Mouse (Mus musculus) ES-Bruce4 (cell line): ENCODE measurements around the gene Gm14569. TPM values are rescaled to one million over a fixed set of nuclear protein-coding genes. Genes with fewer than 3 reads are reported as not detected.

Source experiments
- H3K27ac ChIP-seq: 2 replicates; pipeline ENCODE4 v1.5.1; 2012; ENCODE audit warnings: low read length, inconsistent platforms; ENCODE audit not compliant: insufficient read depth
- H3K27me3 ChIP-seq: 2 replicates; pipeline ENCODE4 v1.6.1; 2012; ENCODE audit warnings: mild to moderate bottlenecking, low read length, inconsistent platforms; ENCODE audit not compliant: control insufficient read depth, poor library complexity, insufficient read depth, severe bottlenecking
- H3K36me3 ChIP-seq: 2 replicates; pipeline ENCODE4 v1.6.1; 2012; ENCODE audit warnings: inconsistent platforms, mild to moderate bottlenecking, low read length, moderate library complexity; ENCODE audit not compliant: control insufficient read depth, poor library complexity, insufficient read depth, severe bottlenecking
- H3K4me1 ChIP-seq: one replicate; pipeline ENCODE4 v1.8.1; 2011; ENCODE audit warnings: low read length; ENCODE audit not compliant: control insufficient read depth, insufficient read depth
- H3K4me3 ChIP-seq: 2 replicates; pipeline ENCODE4 v1.5.1; 2011; ENCODE audit warnings: low read depth, mild to moderate bottlenecking, low read length
- H3K9ac ChIP-seq: 2 replicates; pipeline ENCODE4 v1.6.1; 2012; ENCODE audit warnings: low read depth, mild to moderate bottlenecking, inconsistent platforms; ENCODE audit not compliant: poor library complexity, severe bottlenecking
- H3K9me3 ChIP-seq: replicated peaks from 2 replicates; pipeline ENCODE4 v1.6.1; 2012; ENCODE audit warnings: mild to moderate bottlenecking, low read length, inconsistent platforms; ENCODE audit not compliant: control insufficient read depth, poor library complexity, insufficient read depth, severe bottlenecking
- CTCF ChIP-seq: IDR thresholded peaks from one replicate; pipeline ENCODE4 v1.8.1; 2011; ENCODE audit warnings: low read depth, low read length
- EP300 ChIP-seq: IDR thresholded peaks from 2 replicates; pipeline ENCODE4 v1.6.1; 2011; ENCODE audit warnings: low read depth, low read length; ENCODE audit not compliant: insufficient read depth
- POLR2A ChIP-seq: IDR thresholded peaks from one replicate; pipeline ENCODE4 v1.8.1; 2011; ENCODE audit warnings: low read length; ENCODE audit not compliant: insufficient read depth
- polyA plus RNA-seq: library from polyadenylated mRNA; stranded (reverse); fragments of >200 nt; gene quantifications from 2 replicates; pipeline ENCODE4 v1.2.4, GENCODE M21; 2011; ENCODE audit warnings: low read depth; ENCODE audit not compliant: missing spikeins, insufficient read depth, insufficient read length

The Gm14569 gene
- polyA plus RNA-seq, 1 experiment, result not detected

DNA sequence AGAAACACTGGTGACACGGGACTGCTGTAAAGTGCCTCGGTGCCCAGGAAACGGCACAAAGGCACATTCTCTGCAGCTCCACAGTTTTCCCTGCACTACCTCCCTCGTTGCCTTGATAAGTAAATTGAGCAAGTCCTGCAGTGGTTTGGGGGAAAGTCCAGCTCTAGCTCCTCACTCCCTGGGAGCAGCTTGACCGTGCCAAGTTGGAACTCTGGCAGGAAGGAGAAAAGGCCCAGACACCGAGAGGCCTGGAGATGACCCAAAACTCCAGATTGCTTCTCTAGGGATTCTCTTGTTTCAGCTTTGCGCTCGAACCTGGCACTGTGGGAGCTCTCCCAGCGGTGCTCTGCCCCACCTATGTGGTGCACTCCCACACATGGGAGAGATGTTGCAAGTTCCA lies 21.6 kb upstream of the Gm14569 start:
- H3K4me1 ChIP-seq, result no peaks in the 10 kb centered on the region
- H3K27ac ChIP-seq, result no peak overlapping the region
- H3K9ac ChIP-seq, result no peak overlapping the region
- no peaks in the 10 kb centered on the region for H3K27me3 ChIP-seq
- H3K4me3 ChIP-seq, result no peak overlapping the region
- H3K36me3 ChIP-seq, result no peaks in the 10 kb centered on the region
- H3K9me3 ChIP-seq, result no peaks in the 10 kb centered on the region
- TF ChIP-seq EP300, result no peak
- TF ChIP-seq POLR2A, result no peak
- no peak for TF ChIP-seq CTCF

DNA sequence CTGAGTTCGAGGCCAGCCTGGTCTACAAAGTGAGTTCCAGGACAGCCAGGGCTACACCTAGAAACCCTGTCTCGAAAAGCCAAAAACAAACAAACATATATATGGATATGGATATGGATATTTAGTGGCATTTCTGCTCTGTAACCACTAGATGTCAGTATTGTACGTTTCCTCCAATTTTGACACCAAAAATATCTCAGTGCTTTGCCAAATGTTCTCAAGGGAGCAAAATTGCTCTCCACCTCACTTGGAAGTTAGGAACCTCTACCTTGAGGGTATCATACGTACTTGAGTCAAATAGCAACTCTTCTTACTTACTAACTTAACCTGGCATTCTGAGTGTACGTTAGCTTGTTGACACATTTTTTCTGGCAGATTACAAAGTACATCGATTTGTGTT lies 15.2 kb upstream of the Gm14569 start:
- H3K9me3 ChIP-seq, result no peaks in the 10 kb centered on the region
- TF ChIP-seq CTCF (peak; percentile 8), EP300 (no peak)
- no peaks in the 10 kb centered on the region for H3K36me3 ChIP-seq
- no peaks in the 10 kb centered on the region for H3K4me1 ChIP-seq
- H3K4me3 ChIP-seq, result no peak overlapping the region
- H3K27me3 ChIP-seq, result no peaks in the 10 kb centered on the region
- no peak overlapping the region for H3K9ac ChIP-seq
- no peak overlapping the region for H3K27ac ChIP-seq

DNA sequence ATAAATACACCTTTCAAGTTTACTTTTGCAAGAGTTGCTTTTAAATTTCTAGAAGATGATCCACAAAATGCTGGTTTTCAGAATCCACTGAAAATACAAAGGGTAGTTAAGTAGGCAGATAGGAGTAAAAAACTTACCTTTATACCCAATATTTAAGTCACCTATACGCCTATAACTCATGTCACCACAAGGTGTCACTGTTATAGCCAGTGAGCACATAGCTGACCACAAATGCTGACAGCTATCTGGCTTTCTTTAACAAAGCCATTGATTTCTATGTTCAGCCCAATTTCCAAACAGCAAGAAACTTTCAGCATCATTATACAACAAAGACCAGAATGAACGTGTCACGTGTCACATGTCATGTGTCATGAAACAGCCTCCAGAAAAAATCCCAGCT lies 2.1 kb downstream of the Gm14569 start:
- Histone ChIP-seq H3K4me1 (no peaks in the 10 kb centered on the region), H3K9me3 (no peaks in the 10 kb centered on the region), H3K27ac (no peak overlapping the region), H3K9ac (no peak overlapping the region), H3K36me3 (no peaks in the 10 kb centered on the region), H3K4me3 (no peak overlapping the region), H3K27me3 (no peaks in the 10 kb centered on the region)
- TF ChIP-seq EP300 (no peak), CTCF (no peak), POLR2A (no peak)

GRCm38 (mm10) chrX:36487996-36488395 lies 3.6 kb downstream of the Gm14569 start:
- Histone ChIP-seq H3K36me3 (no peaks in the 10 kb centered on the region), H3K27me3 (no peaks in the 10 kb centered on the region), H3K4me1 (no peaks in the 10 kb centered on the region), H3K27ac (no peak overlapping the region), H3K4me3 (no peak overlapping the region), H3K9me3 (no peaks in the 10 kb centered on the region), H3K9ac (no peak overlapping the region)
- TF ChIP-seq CTCF (no peak), EP300 (no peak), POLR2A (no peak)

DNA sequence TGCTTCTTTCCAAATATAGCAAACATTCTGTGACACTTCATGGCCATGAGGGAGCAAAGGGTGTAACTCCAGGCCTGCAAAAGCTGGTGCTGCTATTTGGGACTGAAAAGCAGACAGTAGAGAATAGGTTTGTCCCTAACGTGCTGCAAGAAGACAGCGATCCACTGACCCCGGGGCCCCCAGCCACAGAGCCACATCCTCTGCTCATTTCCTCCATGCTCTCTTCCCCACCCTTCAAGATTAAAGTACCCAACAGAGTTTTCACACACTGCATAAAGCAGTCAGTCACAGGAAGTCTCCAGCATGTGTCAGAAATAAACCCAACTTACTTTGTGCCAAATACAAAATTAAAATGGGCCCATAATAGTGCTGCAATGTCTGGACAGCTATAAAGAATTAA lies 16.8 kb downstream of the Gm14569 start:
- no peak overlapping the region for H3K4me3 ChIP-seq

DNA sequence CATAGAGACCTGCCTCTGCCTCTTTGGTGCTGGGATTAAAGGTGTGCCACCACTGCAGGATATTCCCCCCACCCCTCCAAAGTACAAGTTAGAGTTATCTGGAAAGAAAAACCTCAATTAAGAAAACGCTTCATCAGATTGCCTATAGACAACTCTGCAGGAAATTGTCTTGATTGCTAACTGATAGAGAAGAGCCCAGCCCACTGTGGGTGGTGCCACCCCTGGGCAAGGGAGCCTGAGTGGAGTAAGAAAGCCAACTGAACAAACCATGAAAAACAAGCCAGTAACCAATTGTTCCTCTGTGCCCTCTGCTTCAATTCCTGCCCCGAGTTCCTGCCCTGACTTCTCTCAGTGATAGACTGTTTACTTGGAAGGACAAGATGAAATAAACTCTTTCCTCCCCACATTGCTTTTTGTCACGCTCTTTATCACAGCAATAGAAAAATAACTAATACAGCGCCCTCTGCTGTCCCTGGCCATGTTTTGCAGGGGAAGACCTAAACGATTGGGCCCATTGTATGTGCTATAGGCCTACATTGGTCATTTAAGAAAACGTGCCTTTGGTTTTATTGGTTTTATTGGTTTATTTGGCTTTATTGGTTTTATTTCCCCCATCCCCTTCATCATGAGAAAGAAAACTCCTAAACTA lies 17.4 kb downstream of the Gm14569 start:
- H3K27me3 ChIP-seq, result no peaks in the 10 kb centered on the region
- H3K4me3 ChIP-seq, result no peak overlapping the region
- TF ChIP-seq EP300 (no peak), POLR2A (no peak), CTCF (peak; percentile 31)
- H3K36me3 ChIP-seq, result no peaks in the 10 kb centered on the region
- H3K9me3 ChIP-seq, result no peaks in the 10 kb centered on the region
- no peaks in the 10 kb centered on the region for H3K4me1 ChIP-seq
- no peak overlapping the region for H3K27ac ChIP-seq
- H3K9ac ChIP-seq, result no peak overlapping the region

More for the DNA sequence above, 16.8 kb downstream of the Gm14569 start:
- H3K27me3 ChIP-seq, result no peaks in the 10 kb centered on the region; the same call in 1 of the 2 replicates
- H3K36me3 ChIP-seq, result no peaks in the 10 kb centered on the region
- H3K9ac ChIP-seq, result no peak overlapping the region
- H3K4me1 ChIP-seq, result no peaks in the 10 kb centered on the region
- no peak for TF ChIP-seq CTCF
- TF ChIP-seq POLR2A, result no peak
- no peak for TF ChIP-seq EP300
- no peak overlapping the region for H3K27ac ChIP-seq
- no peaks in the 10 kb centered on the region for H3K9me3 ChIP-seq
